Mouse (Mus musculus) forebrain, embryonic 11.5 days (tissue): ENCODE data around the gene Lrrc8d. TPM values are rescaled to one million over a fixed set of nuclear protein-coding genes. Genes with fewer than 3 reads are reported as not detected.
A peak's percentile ranks its signal among the peaks of the same experiment; 100 is the strongest.

Experiments
- ATAC-seq: fragments of 200-750 bp; cut with Nextera tagmentation; replicated peaks from 2 replicates; pipeline ENCODE4 v1.8.0; 2017; ENCODE audit warnings: moderate TSS enrichment; ENCODE audit not compliant: low FRiP score
- DNase-seq: peaks from one replicate; pipeline ENCODE4 v3.0.0-alpha.2; 2017; ENCODE audit warnings: low spot score
- H3K27ac ChIP-seq: fragments of 300-500 bp; sonication (generic); 2 replicates; pipeline ENCODE4 v1.5.1; 2014; ENCODE audit warnings: low read depth, low read length
- H3K27me3 ChIP-seq: fragments of 300-500 bp; sonication (generic); 2 replicates; pipeline ENCODE4 v1.6.1; 2014; ENCODE audit warnings: mild to moderate bottlenecking, low read length, mixed read lengths; ENCODE audit not compliant: control insufficient read depth, insufficient read depth
- H3K36me3 ChIP-seq: fragments of 300-500 bp; sonication (generic); 2 replicates; pipeline ENCODE4 v1.6.1; 2014; ENCODE audit warnings: mild to moderate bottlenecking, low read length, moderate library complexity, mixed read lengths; ENCODE audit not compliant: control insufficient read depth, insufficient read depth
- H3K4me1 ChIP-seq: fragments of 300-500 bp; sonication (generic); replicated peaks from 2 replicates; pipeline ENCODE4 v1.6.1; 2014; ENCODE audit warnings: low read length, mixed read lengths; ENCODE audit not compliant: control insufficient read depth, insufficient read depth
- H3K4me2 ChIP-seq: fragments of 300-500 bp; sonication (generic); 2 replicates; pipeline ENCODE4 v1.6.1; 2014; ENCODE audit warnings: low read depth, mild to moderate bottlenecking, low read length, moderate library complexity, mixed read lengths; ENCODE audit not compliant: severe bottlenecking
- H3K4me3 ChIP-seq: fragments of 300-500 bp; sonication (generic); 2 replicates; pipeline ENCODE4 v1.5.1; 2014; ENCODE audit warnings: low read depth, low read length
- H3K9ac ChIP-seq: fragments of 300-500 bp; sonication (generic); 2 replicates; pipeline ENCODE4 v1.6.1; 2014; ENCODE audit warnings: low read length
- H3K9me3 ChIP-seq: fragments of 300-500 bp; sonication (generic); 2 replicates; pipeline ENCODE4 v1.6.1; 2016; ENCODE audit warnings: low read length, mixed read lengths; ENCODE audit not compliant: control insufficient read depth
- WGBS: fragments of 180-500 bp; shearing (Covaris S2); extraction: QIAGEN DNeasy Blood & Tissue Kit; methylation state at CpG from one replicate; pipeline ENCODE4 v1.1.7; 2014; 5-methylcytosine and 5-hydroxymethylcytosine counted together
- polyA plus RNA-seq: library from polyadenylated mRNA; unstranded; fragments of >200 nt; fragmentation: Nextera tagmentation; extraction: Ambion mirVana; gene quantifications from 2 replicates; pipeline ENCODE4 v1.2.1, GENCODE M21; 2014

The Lrrc8d gene
- polyA plus RNA-seq, 1 experiment from 2014 or later: 28.9 TPM

DNA sequence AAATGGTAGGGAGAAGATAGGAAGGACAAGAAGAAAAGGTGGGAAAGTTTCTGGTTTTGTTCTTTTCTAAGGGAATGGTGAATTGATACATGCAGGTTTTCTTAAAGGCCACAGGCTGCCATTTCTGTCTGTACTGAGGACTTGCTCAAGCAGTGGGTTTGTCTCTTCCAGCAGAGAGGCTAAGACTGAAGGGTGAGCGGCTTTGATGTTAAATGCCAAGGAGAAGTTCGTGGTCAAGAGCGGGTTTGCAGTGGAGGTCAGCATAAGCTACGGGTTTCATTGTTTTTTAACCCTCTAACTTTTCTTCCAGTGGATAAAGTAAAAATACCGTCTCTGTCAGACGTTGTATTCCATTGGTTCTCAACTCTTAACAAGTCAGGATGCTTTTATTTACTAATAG is 36.6 kb downstream of the Lrrc8d start:
- Histone ChIP-seq H3K9me3 (no peaks in the 10 kb centered on the region), H3K4me3 (no peak overlapping the region), H3K36me3 (no peaks in the 10 kb centered on the region), H3K27ac (no peak overlapping the region), H3K4me1 (peaks cover 17% of the 10 kb centered on the region), H3K27me3 (no peaks in the 10 kb centered on the region), H3K4me2 (no peak overlapping the region), H3K9ac (no peak overlapping the region)
- DNase-seq: no peak
- ATAC-seq: no peak
- 93% methylated on average over 6 of the region's 6 CpGs for WGBS

DNA sequence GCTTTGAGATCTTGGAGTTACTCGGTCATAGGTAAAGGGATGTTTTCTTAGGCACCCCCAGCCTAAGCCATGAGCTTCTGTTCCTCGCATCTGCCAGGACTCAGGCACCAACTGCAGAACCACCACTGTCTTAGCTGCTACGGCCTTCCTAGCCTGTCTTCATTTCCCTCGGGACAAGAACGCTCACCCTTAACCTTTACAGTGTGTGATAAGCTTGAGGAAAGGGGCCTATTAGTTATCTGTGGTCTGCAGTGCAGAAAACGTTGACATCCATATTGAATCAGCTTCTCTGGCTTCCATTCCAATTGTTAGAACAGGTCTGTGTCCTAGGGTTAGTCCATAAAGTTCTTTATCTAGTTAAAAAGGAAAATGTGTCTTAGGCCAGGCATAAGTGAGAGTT is 37.4 kb downstream of the Lrrc8d start:
- DNase-seq: no peak
- no peak overlapping the region for H3K4me3 ChIP-seq
- H3K36me3 ChIP-seq: no peaks in the 10 kb centered on the region
- WGBS: 80% methylated on average over 6 of the region's 6 CpGs
- H3K27me3 ChIP-seq: no peaks in the 10 kb centered on the region
- no peak overlapping the region for H3K4me2 ChIP-seq
- H3K27ac ChIP-seq: no peak overlapping the region
- H3K9ac ChIP-seq: no peak overlapping the region
- H3K4me1 ChIP-seq: peaks cover 10% of the 10 kb centered on the region
- ATAC-seq: no peak
- H3K9me3 ChIP-seq: no peaks in the 10 kb centered on the region

DNA sequence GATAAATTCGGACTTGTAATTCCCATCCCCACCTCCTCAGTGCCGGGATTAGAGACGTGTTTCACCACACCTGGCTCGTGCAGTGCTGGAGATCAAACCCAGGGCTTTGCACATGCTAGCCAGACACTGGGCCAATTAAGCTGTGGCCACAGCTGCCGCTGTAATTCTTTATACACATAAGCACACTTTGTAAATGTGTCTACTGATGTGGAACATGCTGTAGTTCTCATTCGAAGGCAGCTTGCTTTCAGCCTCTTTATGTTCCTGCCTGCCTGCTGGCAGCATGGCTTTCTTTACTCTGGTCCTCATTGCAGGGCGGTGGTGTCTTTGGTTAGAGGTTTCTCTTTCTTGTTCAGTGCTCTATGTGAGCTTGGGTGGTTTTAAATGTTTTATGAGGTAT is 40.7 kb downstream of the Lrrc8d start:
- 20% methylated on average over 7 of the region's 7 CpGs for WGBS
- Histone ChIP-seq H3K9ac (no peak overlapping the region), H3K4me3 (no peak overlapping the region), H3K27me3 (no peaks in the 10 kb centered on the region), H3K9me3 (no peaks in the 10 kb centered on the region), H3K36me3 (no peaks in the 10 kb centered on the region), H3K4me2 (no peak overlapping the region), H3K4me1 (peaks cover 6% of the 10 kb centered on the region), H3K27ac (peak overlapping the region; percentile 58; the same call in 1 of the 2 replicates)
- peak; percentile 91 for ATAC-seq
- DNase-seq: peak; percentile 72

DNA sequence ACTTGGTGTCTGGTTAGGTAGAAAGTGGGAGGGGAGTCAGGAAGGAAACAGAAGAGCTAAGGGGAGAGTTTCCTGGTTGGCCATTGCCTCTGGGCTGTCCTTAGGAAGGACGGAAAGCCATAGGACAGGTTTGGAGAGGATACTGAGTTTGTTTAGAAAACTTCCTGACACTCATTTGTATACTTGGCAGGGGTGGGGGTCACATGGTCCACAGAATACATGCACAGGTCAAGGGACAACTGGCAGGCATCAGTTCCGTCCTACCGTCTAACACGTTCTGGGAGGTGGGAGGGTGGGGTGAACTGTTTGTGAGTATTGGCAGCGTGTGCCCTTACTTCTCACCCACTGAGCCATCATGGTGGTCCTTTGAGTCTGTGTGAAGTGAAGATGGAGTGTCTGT is 42.9 kb downstream of the Lrrc8d start:
- no peaks in the 10 kb centered on the region for H3K36me3 ChIP-seq
- no peaks in the 10 kb centered on the region for H3K9me3 ChIP-seq
- no peaks in the 10 kb centered on the region for H3K27me3 ChIP-seq
- peaks cover 6% of the 10 kb centered on the region for H3K4me1 ChIP-seq
- no peak overlapping the region for H3K4me2 ChIP-seq
- no peak overlapping the region for H3K4me3 ChIP-seq
- no peak for ATAC-seq
- DNase-seq: no peak
- 91% methylated on average over 5 of the region's 5 CpGs for WGBS
- H3K9ac ChIP-seq: no peak overlapping the region
- no peak overlapping the region for H3K27ac ChIP-seq

- WGBS: 76% methylated on average over 11 of the region's 11 CpGs
- DNase-seq (no peak), ATAC-seq (no peak)
- Histone ChIP-seq H3K27me3 (no peaks in the 10 kb centered on the region), H3K9ac (no peak overlapping the region), H3K4me2 (no peak overlapping the region), H3K4me3 (no peak overlapping the region), H3K36me3 (no peaks in the 10 kb centered on the region), H3K4me1 (peaks cover 5% of the 10 kb centered on the region), H3K27ac (no peak overlapping the region), H3K9me3 (no peaks in the 10 kb centered on the region)
Observed at GRCm38 (mm10) chr5:105745324-105745723, 45.6 kb downstream of the Lrrc8d start.

GRCm38 (mm10) chr5:105745927-105746454 is 46.2 kb downstream of the Lrrc8d start:
- 91% methylated on average over 5 of the region's 5 CpGs for WGBS

DNA sequence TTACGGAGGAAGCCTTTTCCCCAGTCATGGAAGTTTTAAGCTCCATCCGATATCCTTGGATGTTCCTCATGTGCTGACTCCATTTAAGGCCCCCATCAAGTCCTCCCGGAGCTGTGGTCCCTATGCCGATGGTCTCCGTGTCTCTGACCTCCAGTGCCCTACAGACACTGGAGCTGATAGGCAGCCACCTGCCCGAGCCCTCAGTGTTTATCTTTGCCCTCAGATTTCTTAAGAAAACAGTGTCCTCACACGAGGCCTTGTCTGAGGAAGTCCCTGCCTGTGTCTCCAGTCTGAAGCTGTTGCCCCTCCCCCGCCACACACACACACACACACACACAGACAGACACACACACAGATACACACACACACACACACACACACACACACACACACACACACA is 55.0 kb downstream of the Lrrc8d start:
- no peak overlapping the region for H3K4me3 ChIP-seq
- H3K9me3 ChIP-seq: no peaks in the 10 kb centered on the region
- ATAC-seq (no peak), DNase-seq (no peak)
- no peak overlapping the region for H3K9ac ChIP-seq
- 74% methylated on average over 8 of the region's 8 CpGs for WGBS
- no peak overlapping the region for H3K4me2 ChIP-seq
- H3K27me3 ChIP-seq: no peaks in the 10 kb centered on the region
- H3K4me1 ChIP-seq: no peaks in the 10 kb centered on the region
- H3K36me3 ChIP-seq: no peaks in the 10 kb centered on the region
- no peak overlapping the region for H3K27ac ChIP-seq

More at GRCm38 (mm10) chr5:105745927-105746454, 46.2 kb downstream of the Lrrc8d start:
- H3K27ac ChIP-seq: no peak overlapping the region
- peaks cover 4% of the 10 kb centered on the region; the same call in 1 of the 2 replicates for H3K4me1 ChIP-seq
- H3K4me2 ChIP-seq: no peak overlapping the region
- ATAC-seq: no peak
- no peak overlapping the region for H3K9ac ChIP-seq
- H3K4me3 ChIP-seq: no peak overlapping the region
- DNase-seq: no peak
- H3K36me3 ChIP-seq: no peaks in the 10 kb centered on the region
- H3K27me3 ChIP-seq: no peaks in the 10 kb centered on the region
- H3K9me3 ChIP-seq: no peaks in the 10 kb centered on the region

DNA sequence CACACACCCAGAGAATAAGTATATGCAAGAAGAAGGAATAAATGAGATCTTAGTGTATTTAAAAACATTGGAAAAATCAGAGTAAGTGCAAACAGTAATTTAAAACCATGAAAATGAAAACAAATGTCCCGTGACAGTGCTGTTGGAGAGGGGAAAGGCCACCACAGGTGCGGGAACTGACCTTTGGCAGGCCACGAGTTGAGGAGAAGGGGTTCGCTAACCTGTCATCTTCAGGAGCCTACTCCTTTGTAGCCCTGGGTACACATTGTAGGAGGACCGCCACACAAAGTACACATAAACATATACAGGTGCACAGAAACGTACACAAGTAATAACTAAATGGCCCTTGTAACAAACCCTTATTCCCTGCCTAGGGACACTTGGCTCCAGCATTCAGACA is 55.7 kb downstream of the Lrrc8d start:
- H3K4me2 ChIP-seq: no peak overlapping the region
- H3K9me3 ChIP-seq: no peaks in the 10 kb centered on the region
- H3K4me3 ChIP-seq: no peak overlapping the region
- no peaks in the 10 kb centered on the region for H3K4me1 ChIP-seq
- H3K9ac ChIP-seq: no peak overlapping the region
- no peak overlapping the region for H3K27ac ChIP-seq
- H3K27me3 ChIP-seq: no peaks in the 10 kb centered on the region
- no peak for ATAC-seq
- no peaks in the 10 kb centered on the region for H3K36me3 ChIP-seq
- DNase-seq: no peak
- 88% methylated on average over 6 of the region's 6 CpGs for WGBS

DNA sequence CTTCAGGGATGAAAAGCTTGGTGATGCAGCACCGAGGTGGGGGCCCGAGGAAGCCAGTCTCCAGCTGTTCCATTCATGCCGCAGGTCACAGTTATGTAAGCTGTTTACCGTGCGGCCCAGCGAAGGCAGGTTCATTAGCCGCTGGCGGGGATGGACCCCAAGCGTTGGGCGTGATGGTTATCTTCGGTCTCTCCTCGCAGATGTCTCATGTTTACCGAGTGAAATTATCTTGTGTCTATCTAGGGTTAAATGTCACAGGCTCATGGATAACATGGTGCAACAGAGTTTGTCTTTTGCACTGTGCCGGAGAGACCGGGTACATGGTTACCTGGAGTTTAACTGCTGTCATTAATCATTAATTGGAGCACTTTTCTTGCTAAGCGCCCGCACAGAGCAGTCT is 58.2 kb downstream of the Lrrc8d start:
- Histone ChIP-seq H3K9me3 (no peaks in the 10 kb centered on the region), H3K27me3 (no peaks in the 10 kb centered on the region), H3K4me2 (no peak overlapping the region), H3K4me3 (no peak overlapping the region), H3K9ac (no peak overlapping the region), H3K36me3 (no peaks in the 10 kb centered on the region), H3K27ac (no peak overlapping the region), H3K4me1 (peaks cover 7% of the 10 kb centered on the region; the same call in 1 of the 2 replicates)
- WGBS: 88% methylated on average over 17 of the region's 17 CpGs
- no peak for DNase-seq
- ATAC-seq: no peak
